Mouse (Mus musculus) spleen, embryonic (tissue): ENCODE data around the gene Alg11.

Experiments
- CTCF ChIA-PET: fragments of 350-600 bp; sonication (Branson Sonifier 250); formaldehyde crosslinking; loops from one replicate; lab custom pipeline; 2022; lab: Charles Lee

Alg11 gene

DNA sequence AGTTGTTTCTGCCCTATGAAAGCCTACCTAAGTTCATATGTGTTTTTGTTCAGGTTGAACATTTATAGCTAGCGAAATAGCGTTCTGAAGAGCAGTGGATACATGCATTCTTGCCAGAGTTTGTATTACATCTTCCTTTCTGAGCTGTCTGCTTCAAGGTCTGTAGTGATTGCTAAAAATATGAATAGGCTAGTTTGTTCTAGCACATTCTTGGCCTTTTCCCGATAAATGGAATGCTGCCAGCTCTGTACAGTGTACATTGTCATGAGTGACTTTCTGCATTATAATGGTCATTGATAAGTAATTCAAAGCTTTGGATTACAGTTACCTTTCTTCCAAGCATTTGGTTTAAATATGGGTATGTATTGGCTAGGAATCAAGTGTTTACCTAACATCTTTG, 605 bp downstream of the Alg11 start:
- CTCF ChIA-PET: no interaction called here

DNA sequence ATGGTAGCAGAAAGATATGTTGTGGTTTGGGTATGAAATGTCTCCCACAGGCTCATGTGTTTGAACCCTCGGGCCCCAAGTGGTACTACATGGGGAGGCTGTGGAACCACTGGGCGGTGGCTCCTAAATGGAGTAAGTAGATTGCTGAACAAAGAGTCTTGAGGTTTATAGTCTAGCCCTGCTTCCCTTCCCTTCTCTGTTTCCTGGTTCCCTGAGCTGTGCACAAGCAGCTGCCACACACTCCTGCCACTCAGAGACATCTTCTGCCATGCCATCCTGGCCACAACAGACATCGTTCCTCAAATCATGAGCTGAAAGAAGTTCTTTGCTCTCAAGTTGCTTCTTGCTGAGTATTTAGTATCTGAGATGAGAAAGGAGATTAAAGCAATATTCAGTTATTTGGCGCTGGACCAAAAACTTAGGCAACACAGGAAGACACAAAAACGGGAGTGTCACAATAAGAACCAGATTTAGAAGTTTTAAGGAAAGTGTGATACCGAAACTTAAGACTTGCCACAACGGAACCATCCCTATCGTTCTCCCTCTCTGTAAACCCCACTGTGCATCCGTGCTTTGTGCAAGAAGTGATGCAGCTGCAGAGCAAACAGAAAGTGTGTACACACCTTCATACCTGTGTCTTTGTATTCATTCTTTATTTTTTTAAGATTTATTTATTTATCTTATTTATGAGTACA, 18.9 kb downstream of the Alg11 start:
- CTCF ChIA-PET: no interaction called here

DNA sequence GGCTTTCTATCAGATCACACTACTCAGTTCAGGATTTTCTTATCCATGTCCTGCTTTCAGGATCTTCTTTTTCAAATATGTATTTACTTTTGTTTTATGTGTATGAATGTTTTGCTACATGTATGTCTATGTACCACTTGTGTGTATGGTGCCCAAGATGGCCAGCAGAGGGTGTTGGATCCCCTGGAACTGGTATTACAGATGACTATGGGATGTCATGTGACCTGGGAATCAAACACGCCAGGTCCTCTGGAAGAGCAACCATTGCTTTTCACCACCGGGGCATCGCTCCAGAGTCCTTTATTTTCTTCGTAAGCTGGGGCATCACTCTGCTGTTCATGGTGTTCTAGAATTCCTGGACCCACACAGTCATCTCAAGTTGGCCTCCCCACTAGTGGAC, 28.7 kb downstream of the Alg11 start:
- CTCF ChIA-PET: no interaction called here

DNA sequence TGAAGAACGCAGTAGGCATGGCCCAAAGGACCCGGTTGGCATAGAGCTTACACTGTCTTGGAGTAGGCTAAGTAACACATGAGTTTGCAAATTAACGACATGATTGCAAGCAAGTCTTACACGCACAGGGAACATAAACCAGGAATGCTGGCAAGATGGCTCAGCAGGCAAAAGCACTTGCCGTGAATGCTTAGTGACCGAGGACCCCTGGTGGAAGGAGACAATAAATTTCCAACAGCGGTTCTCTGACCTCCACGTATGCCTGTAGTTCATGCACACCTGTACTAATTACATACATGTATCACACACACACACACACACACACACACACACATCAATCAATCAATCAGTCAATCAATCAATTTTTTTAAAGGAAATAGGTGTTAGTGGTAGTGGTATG, 31.0 kb downstream of the Alg11 start:
- CTCF ChIA-PET: no interaction called here

DNA sequence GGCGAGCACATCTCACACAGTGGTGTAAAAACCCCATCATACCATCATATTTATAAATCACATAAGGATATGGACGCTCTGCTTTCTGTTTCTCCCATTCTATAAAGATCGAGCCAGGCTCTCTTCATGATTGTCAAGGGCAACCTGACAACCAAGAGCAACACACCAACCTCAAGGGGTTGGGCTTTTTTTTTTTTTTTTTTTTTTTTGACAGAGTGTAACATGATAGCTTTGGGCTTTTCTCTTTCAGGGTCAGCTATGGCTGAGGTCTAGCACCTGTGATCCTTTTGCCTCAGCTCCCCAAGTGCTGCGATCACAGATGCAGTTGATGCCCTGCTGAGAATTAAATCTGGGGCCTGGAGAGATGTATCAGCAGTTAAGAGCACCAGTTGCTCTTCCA, 46.5 kb downstream of the Alg11 start:
- CTCF ChIA-PET: no interaction called here
